Mouse (Mus musculus) kidney, postnatal 0 days (tissue): ENCODE results near the gene Tiparp. TPM values are rescaled to one million over a fixed set of nuclear protein-coding genes. Genes with fewer than 3 reads are reported as not detected.

Experiments
- ATAC-seq: fragments of 200-750 bp; cut with Nextera tagmentation; replicated peaks from 2 replicates; pipeline ENCODE4 v1.8.0; 2017; ENCODE audit warnings: low read depth, moderate number of reproducible peaks, moderate TSS enrichment, moderate library complexity; ENCODE audit not compliant: low FRiP score
- DNase-seq: peaks from one replicate; pipeline ENCODE4 v3.0.0-alpha.2; 2016; ENCODE audit warnings: low spot score
- H3K27ac ChIP-seq: fragments of 300-500 bp; sonication (generic); 2 replicates; pipeline ENCODE4 v1.5.1; 2014; ENCODE audit warnings: mild to moderate bottlenecking
- H3K27me3 ChIP-seq: fragments of 300-500 bp; sonication (generic); 2 replicates; pipeline ENCODE4 v1.6.1; 2014; ENCODE audit warnings: low read length, mixed read lengths; ENCODE audit not compliant: insufficient read depth
- H3K36me3 ChIP-seq: fragments of 300-500 bp; sonication (generic); 2 replicates; pipeline ENCODE4 v1.6.1; 2014; ENCODE audit warnings: low read length, mixed read lengths; ENCODE audit not compliant: insufficient read depth
- H3K4me1 ChIP-seq: fragments of 300-500 bp; sonication (generic); replicated peaks from 2 replicates; pipeline ENCODE4 v1.6.1; 2014; ENCODE audit warnings: antibody characterized with exemption, low read length, mixed read lengths; ENCODE audit not compliant: insufficient read depth
- H3K4me2 ChIP-seq: fragments of 300-500 bp; sonication (generic); 2 replicates; pipeline ENCODE4 v1.6.1; 2014; ENCODE audit warnings: mild to moderate bottlenecking, low read length, moderate library complexity, mixed read lengths
- H3K4me3 ChIP-seq: fragments of 300-500 bp; sonication (generic); replicated peaks from 2 replicates; pipeline ENCODE4 v1.5.1; 2014; ENCODE audit warnings: low read depth, low read length
- H3K9ac ChIP-seq: fragments of 300-500 bp; sonication (generic); 2 replicates; pipeline ENCODE4 v1.6.1; 2014; ENCODE audit warnings: low read depth, low read length
- H3K9me3 ChIP-seq: fragments of 300-500 bp; sonication (generic); replicated peaks from 2 replicates; pipeline ENCODE4 v1.6.1; 2016; ENCODE audit warnings: low read length, inconsistent platforms, mixed read lengths
- CTCF ChIP-seq: IDR thresholded peaks from 2 replicates; pipeline ENCODE4 v1.5.1; 2016; ENCODE audit warnings: antibody characterized with exemption, low read depth, mild to moderate bottlenecking, moderate library complexity
- WGBS: fragments of 180-500 bp; shearing (Covaris S2); extraction: QIAGEN DNeasy Blood & Tissue Kit; methylation state at CpG from one replicate; pipeline ENCODE4 v1.1.7; 2014; 5-methylcytosine and 5-hydroxymethylcytosine counted together
- polyA plus RNA-seq: library from polyadenylated mRNA; unstranded; fragments of >200 nt; fragmentation: Nextera tagmentation; extraction: Ambion mirVana; gene quantifications from 2 replicates; pipeline ENCODE4 v1.2.1, GENCODE M21; 2015

Tiparp gene
- polyA plus RNA-seq, 1 experiment from 2014 or later, result 17.5 TPM

- H3K4me1 ChIP-seq, result no peaks in the 10 kb centered on the region
- no peak overlapping the region for H3K4me2 ChIP-seq
- no peak for TF ChIP-seq CTCF
- no peak overlapping the region for H3K9ac ChIP-seq
- H3K36me3 ChIP-seq, result no peaks in the 10 kb centered on the region
- H3K27ac ChIP-seq, result no peak overlapping the region
- DNase-seq, result no peak
- no peak overlapping the region for H3K4me3 ChIP-seq
- no peaks in the 10 kb centered on the region for H3K9me3 ChIP-seq
- no peak for ATAC-seq
- H3K27me3 ChIP-seq, result no peaks in the 10 kb centered on the region
These were observed 7.0 kb downstream of the Tiparp start for GRCm38 (mm10) chr3:65535087-65535761.

- Histone ChIP-seq H3K36me3 (no peaks in the 10 kb centered on the region), H3K9ac (no peak overlapping the region), H3K27me3 (no peaks in the 10 kb centered on the region), H3K4me2 (no peak overlapping the region), H3K27ac (no peak overlapping the region), H3K4me1 (no peaks in the 10 kb centered on the region), H3K9me3 (no peaks in the 10 kb centered on the region), H3K4me3 (no peak overlapping the region)
- TF ChIP-seq CTCF, result no peak
- WGBS, result 87% methylated on average over 1 of the region's 1 CpGs
- ATAC-seq (no peak), DNase-seq (no peak)
These were observed 9.1 kb downstream of the Tiparp start for GRCm38 (mm10) chr3:65537288-65537687.

- TF ChIP-seq CTCF, result no peak
- Histone ChIP-seq H3K9me3 (no peaks in the 10 kb centered on the region), H3K4me2 (no peak overlapping the region), H3K9ac (no peak overlapping the region), H3K4me1 (no peaks in the 10 kb centered on the region), H3K36me3 (no peaks in the 10 kb centered on the region), H3K4me3 (no peak overlapping the region), H3K27me3 (no peaks in the 10 kb centered on the region), H3K27ac (no peak overlapping the region)
- DNase-seq (no peak), ATAC-seq (no peak)
- WGBS, result 83% methylated on average over 6 of the region's 6 CpGs
These were observed 12.8 kb downstream of the Tiparp start for GRCm38 (mm10) chr3:65540906-65541551.

- Histone ChIP-seq H3K36me3 (no peaks in the 10 kb centered on the region), H3K27ac (no peak overlapping the region), H3K27me3 (no peaks in the 10 kb centered on the region), H3K9ac (no peak overlapping the region), H3K4me3 (no peak overlapping the region), H3K9me3 (no peaks in the 10 kb centered on the region), H3K4me2 (no peak overlapping the region), H3K4me1 (no peaks in the 10 kb centered on the region)
- WGBS, result 44% methylated on average over 4 of the region's 4 CpGs
- TF ChIP-seq CTCF, result no peak
- no peak for ATAC-seq
- DNase-seq, result no peak
These were observed 13.3 kb downstream of the Tiparp start for GRCm38 (mm10) chr3:65541552-65541935.

- Histone ChIP-seq H3K27me3 (no peaks in the 10 kb centered on the region), H3K9ac (no peak overlapping the region), H3K9me3 (no peaks in the 10 kb centered on the region), H3K36me3 (0 out of 2 replicates have a peak, but pooled peaks cover 3% of the 10 kb centered on the region), H3K4me2 (no peak overlapping the region), H3K27ac (no peak overlapping the region), H3K4me3 (no peak overlapping the region), H3K4me1 (no peaks in the 10 kb centered on the region)
- no peak for TF ChIP-seq CTCF
- DNase-seq (no peak), ATAC-seq (no peak)
- 59% methylated on average over 6 of the region's 6 CpGs for WGBS
These were observed 21.6 kb downstream of the Tiparp start for GRCm38 (mm10) chr3:65549785-65550184.

GRCm38 (mm10) chr3:65551065-65551464 is 22.9 kb downstream of the Tiparp start:
- no peak overlapping the region for H3K4me2 ChIP-seq
- H3K4me3 ChIP-seq, result no peak overlapping the region
- 0 out of 2 replicates have a peak, but pooled peaks cover 3% of the 10 kb centered on the region for H3K36me3 ChIP-seq
- no peak overlapping the region for H3K9ac ChIP-seq
- H3K27ac ChIP-seq, result no peak overlapping the region
- 66% methylated on average over 5 of the region's 5 CpGs for WGBS
- no peak for ATAC-seq
- H3K4me1 ChIP-seq, result no peaks in the 10 kb centered on the region
- no peaks in the 10 kb centered on the region for H3K27me3 ChIP-seq
- no peak for DNase-seq
- no peaks in the 10 kb centered on the region for H3K9me3 ChIP-seq
- no peak for TF ChIP-seq CTCF
